Mouse (Mus musculus): ENCODE measurements around the gene Ptprs.

DNA sequence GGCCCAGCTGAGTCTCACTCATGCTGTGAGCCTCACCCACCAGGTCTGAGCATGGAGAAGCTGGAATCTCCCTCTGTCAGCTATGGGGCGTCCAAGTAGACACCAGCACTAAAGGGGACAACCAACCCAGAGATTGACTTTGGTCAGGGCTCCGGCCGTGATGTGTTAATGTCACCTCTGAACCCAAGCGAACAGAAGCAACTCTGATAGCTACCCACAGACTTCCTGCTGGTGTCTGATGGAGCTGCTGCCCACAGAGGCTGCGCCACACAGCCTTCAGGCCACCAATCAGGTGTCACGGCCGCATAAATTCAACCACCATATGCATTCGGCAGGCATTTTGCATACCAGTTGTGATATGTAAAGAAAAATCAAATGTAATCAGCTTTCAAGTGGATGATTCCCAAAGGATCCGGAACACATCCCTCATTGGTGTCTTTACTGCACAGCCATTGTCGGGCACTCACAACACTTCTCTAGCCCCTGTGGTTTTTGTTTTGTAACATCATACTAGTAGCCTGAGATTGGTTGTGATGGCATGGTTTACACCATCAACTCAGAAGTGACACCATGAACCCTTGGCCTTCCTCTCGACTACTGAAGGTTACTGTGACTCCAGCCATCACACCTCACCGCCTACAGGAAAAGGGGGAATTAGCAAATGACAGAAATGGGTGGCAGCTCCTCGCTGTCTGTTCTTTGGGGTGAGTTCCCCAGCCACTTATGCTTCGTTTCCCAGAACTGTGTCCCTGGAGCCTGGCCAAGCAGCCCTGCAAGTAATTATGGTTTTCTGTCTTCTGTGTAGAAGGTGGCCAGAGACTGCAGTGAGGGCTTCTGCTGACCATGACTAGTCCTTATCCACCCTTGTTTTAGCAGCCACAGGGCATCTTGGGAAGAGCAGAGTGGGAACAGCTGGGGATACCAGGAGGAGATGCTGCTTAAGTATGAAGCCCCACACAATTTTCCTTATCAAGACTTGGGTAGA is 70.1 kb downstream of the Ptprs start:
- TF ChIP-seq POLR2A (IDR thresholded peaks at IDR 0.05; ENCODE audit: insufficient read depth, low read depth, low read length) (no peak), CTCF (IDR thresholded peaks at IDR 0.05; ENCODE audit: insufficient read depth, low read depth, low read length) (no peak)

Measured in olfactory bulb, adult 2 months (tissue).